In genomic region chr15:77150000-77150399, GRCm38 (mm10) we compare ENCODE assay signal across 7 mouse cellular contexts.
DNase-seq lines count a peak whose midpoint lies in the region; ATAC-seq and TF ChIP-seq lines count a peak whose summit lies in the region.

No protein-coding gene starts in this region.

- no peaks in the 10 kb centered on the region for H3K9me3 ChIP-seq in lung, embryonic 14.5 days (ENCODE audit: low read depth, low read length)
- H3K9me3 ChIP-seq in forebrain, embryonic 16.5 days (ENCODE audit: control insufficient read depth, low read length), result no peaks in the 10 kb centered on the region
- H3K9me3 ChIP-seq in stomach, embryonic 14.5 days (ENCODE audit: control insufficient read depth, low read depth, low read length), result no peaks in the 10 kb centered on the region

- peak; percentile 76 for DNase-seq in lung, embryonic 14.5 days
- no peak for DNase-seq in lung, postnatal 25 days (ENCODE audit: low spot score)
- DNase-seq in liver, adult 2 months (ENCODE audit: extremely low read depth, low read depth, low spot score), result no peak
- no peak for DNase-seq in layer of hippocampus, adult 9-10 months (ENCODE audit: low spot score)
- no peak for DNase-seq in thymus, postnatal 4 days

- WGBS in lung, embryonic 14.5 days, result 21% methylated on average over 3 of the region's 3 CpGs
- 13% methylated on average over 3 of the region's 3 CpGs for WGBS in forebrain, embryonic 16.5 days
- WGBS in liver, adult 2 months, result 15% methylated on average over 3 of the region's 3 CpGs
- 16% methylated on average over 3 of the region's 3 CpGs for WGBS in stomach, embryonic 14.5 days

- peaks cover 17% of the 10 kb centered on the region for H3K79me2 ChIP-seq in liver, adult 2 months (ENCODE audit: control insufficient read depth, insufficient read depth, low read length)

- H3K36me3 ChIP-seq in lung, embryonic 14.5 days (ENCODE audit: insufficient read depth), result no peaks in the 10 kb centered on the region; the same call in 1 of the 2 replicates
- H3K36me3 ChIP-seq in forebrain, embryonic 16.5 days (ENCODE audit: control insufficient read depth, insufficient read depth), result no peaks in the 10 kb centered on the region
- H3K36me3 ChIP-seq in liver, adult 2 months (ENCODE audit: control insufficient read depth, insufficient read depth, low read length), result no peaks in the 10 kb centered on the region
- no peaks in the 10 kb centered on the region for H3K36me3 ChIP-seq in stomach, embryonic 14.5 days (ENCODE audit: control insufficient read depth, insufficient read depth, low read length)

- peak overlapping the region; percentile 51 for H3K9ac ChIP-seq in lung, embryonic 14.5 days
- peak overlapping the region; percentile 71 for H3K9ac ChIP-seq in forebrain, embryonic 16.5 days (replicated peaks; ENCODE audit: low read depth, low read length)
- H3K9ac ChIP-seq in liver, adult 2 months (ENCODE audit: low read depth, low read length), result no peak overlapping the region
- H3K9ac ChIP-seq in stomach, embryonic 14.5 days (replicated peaks; ENCODE audit: low read depth, low read length), result 0 out of 2 replicates have a peak overlapping the region, but pooled peaks have one; percentile 22

- no peak for TF ChIP-seq POLR2A in liver, adult 2 months (IDR thresholded peaks at IDR 0.05; ENCODE audit: extremely low read depth, insufficient read depth, low read length)

- H3K27me3 ChIP-seq in lung, embryonic 14.5 days (ENCODE audit: insufficient read depth, low read length), result no peaks in the 10 kb centered on the region
- no peaks in the 10 kb centered on the region for H3K27me3 ChIP-seq in forebrain, embryonic 16.5 days (replicated peaks; ENCODE audit: control insufficient read depth, insufficient read depth, low read length)
- no peaks in the 10 kb centered on the region for H3K27me3 ChIP-seq in liver, adult 2 months (ENCODE audit: control insufficient read depth, insufficient read depth, low read length)
- H3K27me3 ChIP-seq in stomach, embryonic 14.5 days (ENCODE audit: control insufficient read depth, insufficient read depth, low read length), result no peaks in the 10 kb centered on the region

- peak overlapping the region; percentile 96 for H3K27ac ChIP-seq in lung, embryonic 14.5 days (ENCODE audit: low read depth)
- peak overlapping the region; percentile 91 for H3K27ac ChIP-seq in forebrain, embryonic 16.5 days (ENCODE audit: low read length)
- H3K27ac ChIP-seq in liver, adult 2 months (replicated peaks; ENCODE audit: insufficient read depth, low read depth, low read length), result peak overlapping the region; percentile 49; the same call in 1 of the 2 replicates
- H3K27ac ChIP-seq in stomach, embryonic 14.5 days (ENCODE audit: low read length), result peak overlapping the region; percentile 92

- peaks cover 28% of the 10 kb centered on the region for H3K4me1 ChIP-seq in lung, embryonic 14.5 days (ENCODE audit: insufficient read depth)
- peaks cover 43% of the 10 kb centered on the region for H3K4me1 ChIP-seq in forebrain, embryonic 16.5 days (replicated peaks; ENCODE audit: control insufficient read depth, insufficient read depth, low read length)
- H3K4me1 ChIP-seq in liver, adult 2 months (ENCODE audit: control insufficient read depth, insufficient read depth, low read length), result peaks cover 18% of the 10 kb centered on the region
- H3K4me1 ChIP-seq in stomach, embryonic 14.5 days (ENCODE audit: control insufficient read depth, insufficient read depth, low read length), result peaks cover 31% of the 10 kb centered on the region

- H3K4me2 ChIP-seq in lung, embryonic 14.5 days, result peak overlapping the region; percentile 76
- H3K4me2 ChIP-seq in forebrain, embryonic 16.5 days (ENCODE audit: low read length), result peak overlapping the region; percentile 94
- peak overlapping the region; percentile 59 for H3K4me2 ChIP-seq in stomach, embryonic 14.5 days (replicated peaks; ENCODE audit: low read depth, low read length)

- peak overlapping the region; percentile 57 for H3K4me3 ChIP-seq in lung, embryonic 14.5 days (ENCODE audit: low read depth, low read length)
- H3K4me3 ChIP-seq in forebrain, embryonic 16.5 days (replicated peaks; ENCODE audit: low read length), result peak overlapping the region; percentile 72
- no peak overlapping the region for H3K4me3 ChIP-seq in liver, adult 2 months (ENCODE audit: insufficient read depth, low read depth, low read length)
- H3K4me3 ChIP-seq in stomach, embryonic 14.5 days (ENCODE audit: low read depth, low read length), result peak overlapping the region; percentile 55

- 0 out of 2 replicates have a peak, but pooled peaks have one; percentile 33 for ATAC-seq in lung, embryonic 14.5 days (ENCODE audit: insufficient read depth)
- ATAC-seq in forebrain, embryonic 16.5 days, result no peak
- no peak for ATAC-seq in stomach, embryonic 14.5 days (ENCODE audit: insufficient number of reproducible peaks, insufficient read depth, low FRiP score, low read depth)

- TF ChIP-seq CTCF in lung, embryonic 14.5 days (IDR thresholded peaks at IDR 0.05; ENCODE audit: low read depth), result no peak
- TF ChIP-seq CTCF in liver, adult 2 months (IDR thresholded peaks at IDR 0.05; ENCODE audit: low read depth, low read length), result no peak
